Mouse (Mus musculus) forebrain, embryonic 16.5 days (tissue): ENCODE measurements at regions not wholly inside any gene's neighbourhood (a gene's known extent, or its start where the extent isn't known, plus 50 kb on each side); places are given as distances from the start of the nearest gene placed in this dataset.

Experiments
- ATAC-seq: fragments of 200-750 bp; cut with Nextera tagmentation; 2 replicates; pipeline ENCODE4 v1.8.0; 2017; ENCODE audit warnings: mild to moderate bottlenecking, moderate library complexity
- H3K27ac ChIP-seq: fragments of 300-500 bp; sonication (generic); 2 replicates; pipeline ENCODE4 v1.5.1; 2014; ENCODE audit warnings: low read length, control low read depth
- H3K27me3 ChIP-seq: fragments of 300-500 bp; sonication (generic); replicated peaks from 2 replicates; pipeline ENCODE4 v1.6.1; 2014; ENCODE audit warnings: low read length; ENCODE audit not compliant: control insufficient read depth, insufficient read depth
- H3K36me3 ChIP-seq: fragments of 300-500 bp; sonication (generic); 2 replicates; pipeline ENCODE4 v1.6.1; 2014; ENCODE audit not compliant: control insufficient read depth, insufficient read depth
- H3K4me1 ChIP-seq: fragments of 300-500 bp; sonication (generic); replicated peaks from 2 replicates; pipeline ENCODE4 v1.6.1; 2014; ENCODE audit warnings: low read length; ENCODE audit not compliant: control insufficient read depth, insufficient read depth
- H3K4me2 ChIP-seq: fragments of 300-500 bp; sonication (generic); 2 replicates; pipeline ENCODE4 v1.6.1; 2014; ENCODE audit warnings: mild to moderate bottlenecking, low read length, control low read depth
- H3K4me3 ChIP-seq: fragments of 300-500 bp; sonication (generic); replicated peaks from 2 replicates; pipeline ENCODE4 v1.5.1; 2014; ENCODE audit warnings: mild to moderate bottlenecking, low read length, control low read depth
- H3K9ac ChIP-seq: fragments of 300-500 bp; sonication (generic); replicated peaks from 2 replicates; pipeline ENCODE4 v1.6.1; 2014; ENCODE audit warnings: low read depth, low read length, control low read depth
- H3K9me3 ChIP-seq: fragments of 300-500 bp; sonication (generic); 2 replicates; pipeline ENCODE4 v1.6.1; 2016; ENCODE audit warnings: low read length; ENCODE audit not compliant: control insufficient read depth
- WGBS: fragments of 180-500 bp; shearing (Covaris S2); extraction: QIAGEN DNeasy Blood & Tissue Kit; methylation state at CpG from one replicate; pipeline ENCODE4 v1.1.7; 2014; 5-methylcytosine and 5-hydroxymethylcytosine counted together

DNA sequence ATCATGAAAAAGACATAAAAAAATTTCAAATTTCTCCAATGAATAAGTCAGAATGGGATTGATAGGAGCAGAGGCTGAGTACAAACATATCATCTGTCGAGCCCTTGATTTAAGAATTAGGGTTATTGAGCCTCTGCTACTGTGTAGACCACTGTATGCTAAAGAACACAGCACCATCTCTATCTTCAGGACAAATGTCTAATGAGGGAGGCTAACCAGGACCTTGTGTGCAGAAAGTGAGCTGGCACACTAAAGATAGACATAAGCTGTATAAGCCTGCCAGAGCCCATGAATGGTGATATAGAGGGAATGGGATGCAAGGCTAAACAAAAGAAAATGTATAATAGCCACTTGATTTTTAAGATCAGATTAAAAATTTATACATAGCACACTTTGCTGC lies 502.2 kb upstream of the Luzp2 start:
- no peaks in the 10 kb centered on the region for H3K27me3 ChIP-seq
- ATAC-seq = 0 out of 2 replicates have a peak, but pooled peaks have one; percentile 36
- no peak overlapping the region for H3K4me2 ChIP-seq
- no peak overlapping the region for H3K4me3 ChIP-seq
- no peak overlapping the region for H3K27ac ChIP-seq
- no peaks in the 10 kb centered on the region for H3K36me3 ChIP-seq
- WGBS = 81% methylated on average over 1 of the region's 1 CpGs
- no peak overlapping the region for H3K9ac ChIP-seq
- H3K4me1 ChIP-seq = no peaks in the 10 kb centered on the region
- H3K9me3 ChIP-seq = no peaks in the 10 kb centered on the region

DNA sequence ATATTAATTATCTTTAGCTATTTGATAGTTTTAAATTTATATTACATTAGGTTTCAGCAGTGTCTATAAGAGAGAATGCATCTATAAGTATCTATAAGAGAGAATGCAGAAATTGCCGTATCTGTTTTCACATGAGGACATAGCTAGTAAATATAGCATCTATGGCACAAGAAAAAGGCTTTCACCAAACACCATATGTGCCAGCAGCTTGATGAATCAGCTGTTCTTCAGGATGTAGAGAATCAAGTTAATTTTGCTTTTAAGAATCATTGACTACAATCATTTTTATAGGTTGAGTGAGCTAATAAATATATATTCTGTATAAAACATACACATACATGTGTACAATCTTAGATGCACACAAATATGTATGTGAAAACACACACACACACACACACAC lies 500.4 kb upstream of the Luzp2 start:
- H3K9ac ChIP-seq = no peak overlapping the region
- H3K4me3 ChIP-seq = no peak overlapping the region
- H3K4me1 ChIP-seq = no peaks in the 10 kb centered on the region
- no peaks in the 10 kb centered on the region for H3K27me3 ChIP-seq
- no peaks in the 10 kb centered on the region for H3K36me3 ChIP-seq
- H3K9me3 ChIP-seq = no peaks in the 10 kb centered on the region
- no peak overlapping the region for H3K4me2 ChIP-seq
- no peak for ATAC-seq
- WGBS = 68% methylated on average over 1 of the region's 1 CpGs
- H3K27ac ChIP-seq = no peak overlapping the region

DNA sequence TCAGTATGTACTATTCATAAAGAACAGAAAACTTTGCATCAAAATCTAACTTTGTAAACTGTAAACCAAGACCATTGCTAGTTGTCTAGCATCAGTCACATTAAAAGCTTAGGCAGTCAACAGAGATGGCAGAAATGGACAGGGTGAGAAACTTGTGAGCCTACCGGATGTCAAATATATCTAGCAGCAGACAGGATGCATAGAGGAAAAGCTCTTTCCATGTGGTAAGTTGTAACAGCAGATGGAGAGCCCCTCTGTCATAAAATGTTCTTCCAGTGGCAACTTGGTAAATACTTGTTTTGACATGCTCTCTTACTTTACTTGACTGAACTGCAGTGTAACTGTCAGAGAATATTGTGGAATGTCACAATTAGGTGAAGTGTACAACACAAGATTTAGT lies 494.8 kb upstream of the Luzp2 start:
- Histone ChIP-seq H3K9ac (no peak overlapping the region), H3K9me3 (no peaks in the 10 kb centered on the region), H3K36me3 (no peaks in the 10 kb centered on the region), H3K4me3 (no peak overlapping the region), H3K27me3 (no peaks in the 10 kb centered on the region), H3K4me2 (no peak overlapping the region), H3K4me1 (0 out of 2 replicates have a peak, but pooled peaks cover 4% of the 10 kb centered on the region), H3K27ac (no peak overlapping the region)
- peak; percentile 90 for ATAC-seq
- 45% methylated on average over 1 of the region's 1 CpGs for WGBS
